Mouse (Mus musculus): Measurements from ENCODE around the gene Themis3.

DNA sequence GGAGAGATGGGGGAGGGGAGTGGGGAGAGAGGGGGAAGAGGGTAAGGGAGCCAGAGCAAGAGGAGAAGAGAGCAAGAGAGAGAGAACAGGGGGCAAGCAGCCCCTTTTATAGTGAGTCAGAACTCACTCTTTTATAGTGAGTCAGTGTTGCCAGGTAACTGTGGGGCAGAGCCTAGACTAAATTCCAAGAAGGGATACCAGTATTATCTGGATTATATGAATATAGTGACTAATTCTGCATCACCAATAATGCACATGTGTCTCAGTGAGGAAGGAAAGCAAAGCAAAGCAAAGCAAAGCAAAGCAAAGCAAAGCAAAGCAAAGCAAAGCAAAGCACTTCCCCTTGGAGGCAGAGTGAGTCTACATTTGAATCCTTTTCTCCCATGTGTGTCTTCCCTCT lies 835 bp upstream of the Themis3 start:
- TF ChIP-seq GATA1 (IDR thresholded peaks at IDR 0.05; ENCODE audit: borderline replicate concordance, low read length) (no peak), FLI1 (IDR thresholded peaks at IDR 0.05; ENCODE audit: low read length) (no peak)

All from megakaryocyte, embryonic 14.5 days (primary cell).